Mouse (Mus musculus) G1E (cell line): ENCODE results near the gene Sdccag8.

Source experiments
- CTCF ChIP-seq: IDR thresholded peaks from 2 replicates; pipeline ENCODE4 v1.5.1; 2012; ENCODE audit warnings: low read depth, low read length, inconsistent platforms, mixed read lengths
- GATA1 ChIP-seq: IDR thresholded peaks from 2 replicates; pipeline ENCODE4 v1.6.1; 2012; ENCODE audit warnings: borderline replicate concordance, low read length, inconsistent platforms, mixed read lengths
- POLR2AphosphoS5 ChIP-seq: IDR thresholded peaks from 2 replicates; pipeline ENCODE4 v1.6.1; 2012; ENCODE audit warnings: low read depth, low read length, inconsistent platforms; ENCODE audit not compliant: insufficient replicate concordance
- TAL1 ChIP-seq: conservative IDR thresholded peaks from 2 replicates; pipeline ENCODE4 v1.6.1; 2012; ENCODE audit warnings: low read depth, low read length, inconsistent platforms, mixed read lengths

DNA sequence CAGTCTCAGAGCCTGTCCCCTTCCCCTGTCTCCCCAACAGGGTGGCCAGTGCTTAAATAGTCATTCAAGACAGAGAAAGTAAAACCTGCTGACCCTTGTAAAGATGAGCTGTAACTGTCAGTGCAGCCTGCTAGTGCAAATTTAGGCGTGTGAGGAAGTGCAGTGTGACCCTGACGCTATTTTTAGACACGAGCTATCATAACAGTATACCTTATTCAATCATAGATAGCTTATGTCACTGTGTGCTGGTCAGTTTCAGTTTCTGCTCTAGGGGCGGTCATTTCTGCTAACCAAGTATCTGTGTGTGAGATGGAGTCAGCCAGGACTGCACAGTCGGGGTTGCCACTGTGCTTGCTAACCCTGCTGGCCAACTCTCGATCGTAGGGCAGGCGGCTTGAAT is 9.4 kb downstream of the Sdccag8 start:
- TF ChIP-seq CTCF (no peak), TAL1 (no peak), GATA1 (no peak), POLR2AphosphoS5 (no peak)
